Comparison of ENCODE assay signal across 9 mouse cellular contexts in genomic region chr11:102864272-102864671, GRCm38 (mm10). TPM values are rescaled to one million over a fixed set of nuclear protein-coding genes. Genes with fewer than 3 reads are reported as not detected.
A peak's percentile ranks its signal among the peaks of the same experiment; 100 is the strongest.
DNase-seq lines count a peak whose midpoint lies in the region; ATAC-seq and TF ChIP-seq lines count a peak whose summit lies in the region.
"Had no signal": no experiment of that assay in that cellular context is flagged by ENCODE, and none has a peak within 500 bp of the region (broad histone marks: within the 10 kb centered on the region; RNA-seq: fewer than 3 reads in every experiment).

No protein-coding gene starts in this region.

- H3K4me2 ChIP-seq in liver, embryonic 13.5 days: no peak overlapping the region

- H3K9ac ChIP-seq in liver, embryonic 13.5 days: no peak overlapping the region

- TF ChIP-seq POLR2A in cortical plate, adult 2 months (IDR thresholded peaks at IDR 0.05; ENCODE audit: extremely low read depth, insufficient read depth, low read length): no peak

- H3K4me3 ChIP-seq in cortical plate, adult 2 months (ENCODE audit: insufficient read depth, low read length): no peak overlapping the region
- no peak overlapping the region for H3K4me3 ChIP-seq in liver, embryonic 13.5 days (replicated peaks)

- WGBS in liver, embryonic 13.5 days (ENCODE audit: insufficient replicate concordance): 58% methylated on average over 4 of the region's 4 CpGs

- DNase-seq in cerebellum, adult 18-20 months: peak; percentile 73 to 77
- no peak for DNase-seq in cerebellum, adult 9-11 months
- DNase-seq in right cerebral cortex, adult 18-20 months: peak; percentile 51
- DNase-seq in right cerebral cortex, postnatal 25 days: no peak
- peak; percentile 41 for DNase-seq in hindlimb bud, embryonic 11.5 days (ENCODE audit: extremely low spot score, low read depth, low spot score)
- peak; percentile 9 for DNase-seq in liver, embryonic 13.5 days
- DNase-seq in skeletal muscle tissue, adult 2 months (ENCODE audit: low read depth, low spot score): peak; percentile 47

- no peak for ATAC-seq in liver, embryonic 13.5 days (ENCODE audit: low read depth)

- no peak overlapping the region for H3K27ac ChIP-seq in cortical plate, adult 2 months (ENCODE audit: insufficient read depth, low read length)
- H3K27ac ChIP-seq in liver, embryonic 13.5 days: no peak overlapping the region

- no peaks in the 10 kb centered on the region for H3K27me3 ChIP-seq in liver, embryonic 13.5 days

- no peaks in the 10 kb centered on the region for H3K9me3 ChIP-seq in liver, embryonic 13.5 days (replicated peaks)

- H3K36me3 ChIP-seq in liver, embryonic 13.5 days: peaks cover 97% of the 10 kb centered on the region

- peak; percentile 58; the same call in 1 of the 2 replicates for TF ChIP-seq CTCF in cortical plate, adult 2 months (IDR thresholded peaks at IDR 0.05; ENCODE audit: extremely low read depth, insufficient read depth, low read length)

- H3K4me1 ChIP-seq in cortical plate, adult 2 months (ENCODE audit: control insufficient read depth, insufficient read depth, low read length): peaks cover 3% of the 10 kb centered on the region; the same call in 1 of the 2 replicates
- H3K4me1 ChIP-seq in liver, embryonic 13.5 days (replicated peaks): no peaks in the 10 kb centered on the region

RNA-seq across cellular contexts. Expression of gene Eftud2, which starts 16.5 kb away (rescaled TPM):
- 94.0 and 101 TPM in 2 replicates for polyA plus RNA-seq in cortical plate, adult 2 months (2012; rRNA removed)
- polyA plus RNA-seq in liver, embryonic 13.5 days (2015; fragmentation: Nextera tagmentation; extraction: Ambion mirVana): 144 and 160 TPM in 2 replicates

RNA-seq across cellular contexts. Expression of gene Ccdc103, which starts 16.7 kb away (rescaled TPM):
- 3.0 and 3.6 TPM in 2 replicates for polyA plus RNA-seq in cortical plate, adult 2 months (2012; rRNA removed)
- polyA plus RNA-seq in liver, embryonic 13.5 days (2015; fragmentation: Nextera tagmentation; extraction: Ambion mirVana): 0.91 and 1.4 TPM in 2 replicates

RNA-seq across cellular contexts. Expression of gene Fam187a, which starts 20.7 kb away (rescaled TPM):
- polyA plus RNA-seq in cortical plate, adult 2 months (2012; rRNA removed): 0.13 TPM in 2 replicates
- polyA plus RNA-seq in liver, embryonic 13.5 days (2015; fragmentation: Nextera tagmentation; extraction: Ambion mirVana): 0.06 TPM in 1 of 2 replicates, not detected in the other
- polyA plus RNA-seq: heart, embryonic 16.5 days had no signal

RNA-seq across cellular contexts. Expression of gene Higd1b, which starts 28.6 kb away (rescaled TPM):
- 11.5 and 12.3 TPM in 2 replicates for polyA plus RNA-seq in cortical plate, adult 2 months (2012; rRNA removed)
- not detected in 2 replicates for polyA plus RNA-seq in liver, embryonic 13.5 days (2015; fragmentation: Nextera tagmentation; extraction: Ambion mirVana)

RNA-seq across cellular contexts. Expression of gene Gfap, which starts 36.4 kb away (rescaled TPM):
- 179 and 186 TPM in 2 replicates for polyA plus RNA-seq in cortical plate, adult 2 months (2012; rRNA removed)
- 7.2 and 7.7 TPM in 2 replicates for polyA plus RNA-seq in liver, embryonic 13.5 days (2015; fragmentation: Nextera tagmentation; extraction: Ambion mirVana)

Comparison
In these comparisons a context has a peak if more than half of its experiments do, and no peak if none do; other contexts are left out.
1. DNase-seq: peak in cerebellum, adult 18-20 months (2 of 2), right cerebral cortex, adult 18-20 months (single experiment), hindlimb bud, embryonic 11.5 days (single experiment), liver, embryonic 13.5 days (single experiment) and skeletal muscle tissue, adult 2 months (single experiment); none in cerebellum, adult 9-11 months (single experiment) and right cerebral cortex, postnatal 25 days (single experiment).